Mouse (Mus musculus): ENCODE measurements around the gene Cldn5.

Cldn5 gene

GRCm38 (mm10) chr16:18776556-18777100 is at the start of gene Cldn5:
TSS of gene Cldn5 (plus strand) at chr16:18776847.
- ATAC-seq (ENCODE audit: insufficient number of reproducible peaks, low FRiP score, low TSS enrichment): no peak

DNA sequence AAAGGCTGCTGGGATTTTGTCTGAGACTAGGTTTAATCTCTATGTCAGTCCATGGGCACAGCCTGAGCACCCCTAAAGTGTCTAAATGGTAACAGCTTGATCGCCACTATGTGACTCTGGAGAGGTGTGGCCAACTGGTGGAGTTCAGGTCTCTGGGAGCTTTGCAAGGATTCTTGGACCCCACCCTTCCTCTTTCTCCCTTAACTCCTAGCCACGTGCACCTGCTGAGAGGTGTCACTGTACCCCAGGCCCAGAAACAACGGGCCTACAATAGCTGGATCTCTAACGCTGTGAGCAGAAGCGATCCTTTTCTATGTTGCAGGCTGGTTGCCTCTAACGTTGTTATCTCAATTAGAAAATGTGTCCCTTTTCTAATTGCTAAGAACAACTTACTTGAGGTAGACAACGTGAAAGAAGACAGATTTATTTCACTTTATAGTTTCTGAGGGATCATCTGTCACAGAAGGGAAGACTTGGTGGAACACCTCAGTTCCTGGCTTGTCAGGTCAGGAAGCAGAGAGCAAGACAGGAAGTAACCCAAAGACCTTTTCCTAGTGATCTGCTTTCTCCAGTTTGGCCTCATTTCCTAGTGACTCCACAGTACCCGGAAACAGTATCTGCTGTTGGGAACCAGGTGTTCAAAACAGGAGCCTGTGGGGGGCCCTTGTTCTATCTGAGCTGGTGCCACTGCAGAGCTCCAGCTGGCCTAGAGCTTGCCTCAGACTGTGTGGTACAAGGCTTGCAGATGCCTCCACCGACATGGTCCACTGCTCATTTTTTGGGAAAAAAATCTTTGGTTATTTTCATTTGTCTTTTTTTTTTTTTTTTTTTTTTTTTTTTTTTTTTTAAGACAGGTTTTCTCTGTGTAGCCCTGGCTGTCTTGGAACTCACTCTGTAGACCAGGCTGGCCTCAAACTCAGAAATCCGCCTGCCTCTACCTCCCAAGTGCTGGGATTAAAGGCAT is 48.8 kb upstream of the Cldn5 start:
- ATAC-seq (ENCODE audit: insufficient number of reproducible peaks, low FRiP score, low TSS enrichment): no peak

DNA sequence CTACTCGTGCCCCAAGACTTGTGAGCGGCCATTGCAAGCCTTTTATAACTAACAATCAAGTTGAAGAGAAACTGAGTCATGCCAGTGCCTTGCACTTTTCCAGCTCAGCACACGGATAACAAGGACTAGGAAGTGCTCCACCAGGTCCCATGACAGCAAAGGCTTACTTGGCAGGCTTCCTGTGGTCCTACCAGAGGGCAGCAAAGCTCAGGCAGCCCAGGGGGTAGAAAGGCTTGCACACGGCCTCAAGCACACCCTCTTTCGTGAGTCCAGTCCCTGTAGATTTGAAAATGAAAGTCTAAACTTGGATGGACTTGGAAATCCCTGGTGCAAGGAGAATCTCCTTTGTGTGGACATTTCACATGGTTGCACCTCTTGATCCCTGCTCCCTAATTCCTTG is 47.5 kb upstream of the Cldn5 start:
- no peak for ATAC-seq (ENCODE audit: insufficient number of reproducible peaks, low FRiP score, low TSS enrichment)

DNA sequence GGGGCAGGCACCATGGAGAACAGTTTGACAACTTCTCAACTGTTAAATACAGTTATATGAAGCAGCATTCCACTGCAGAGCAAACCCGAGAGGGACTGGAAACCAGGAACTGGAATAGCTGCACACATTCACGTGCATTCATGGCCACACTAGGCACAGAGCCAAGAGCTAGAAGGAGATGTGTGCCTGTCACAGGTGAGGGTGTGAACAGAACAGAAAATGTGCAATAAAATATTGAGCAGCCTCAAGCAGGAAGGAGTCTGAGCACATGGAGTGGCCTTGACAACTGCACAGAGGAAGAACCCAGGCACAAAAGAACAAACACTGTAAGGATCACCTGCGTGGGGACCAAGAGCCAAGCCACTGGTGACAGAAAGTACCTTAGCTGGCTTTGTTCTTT is 46.0 kb upstream of the Cldn5 start:
- ATAC-seq (ENCODE audit: insufficient number of reproducible peaks, low FRiP score, low TSS enrichment): no peak

DNA sequence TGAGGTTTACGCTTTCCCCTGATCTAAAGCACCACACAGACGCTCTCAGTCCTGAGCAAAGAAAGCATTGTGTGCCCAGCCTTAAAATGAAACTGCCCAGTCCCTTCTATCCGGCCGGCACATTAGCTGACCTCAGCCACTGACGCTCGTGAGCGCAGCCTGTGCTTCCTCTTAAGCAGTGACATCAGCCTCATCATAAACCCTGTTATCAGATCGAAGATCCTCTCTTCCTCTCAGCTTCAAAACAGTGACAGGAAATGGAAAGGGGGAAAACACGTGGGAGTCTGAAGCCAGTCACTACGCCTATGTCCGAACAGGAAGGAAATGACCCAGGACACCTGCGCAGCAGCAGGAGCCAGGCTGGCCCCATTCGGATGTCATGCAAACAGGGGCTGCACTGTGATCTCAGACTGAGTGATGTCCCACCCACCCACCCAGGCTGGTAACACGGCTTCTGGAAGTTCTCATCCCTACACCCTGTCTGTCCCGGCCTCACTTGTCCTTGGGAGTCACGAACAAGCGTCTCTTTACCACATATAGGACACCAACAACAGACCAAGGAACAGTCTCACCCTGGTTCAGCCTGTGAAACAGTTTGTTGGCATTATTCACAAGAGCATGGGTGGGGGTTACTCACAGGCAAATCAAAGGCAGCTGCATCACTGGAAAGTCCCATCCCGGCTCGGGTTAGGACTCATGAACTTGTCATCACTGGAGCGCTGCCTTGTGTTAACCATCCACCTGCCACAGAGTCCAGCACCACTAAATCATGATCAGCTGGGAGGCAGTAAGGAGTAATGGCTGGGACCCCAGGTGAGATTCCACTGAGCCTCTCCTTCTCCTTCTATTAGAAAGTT is 43.3 kb upstream of the Cldn5 start:
- no peak for ATAC-seq (ENCODE audit: insufficient number of reproducible peaks, low FRiP score, low TSS enrichment)

GRCm38 (mm10) chr16:18738303-18738702 is 38.3 kb upstream of the Cldn5 start:
- no peak for ATAC-seq (ENCODE audit: insufficient number of reproducible peaks, low FRiP score, low TSS enrichment)

- ATAC-seq (ENCODE audit: insufficient number of reproducible peaks, low FRiP score, low TSS enrichment): no peak
Observed at GRCm38 (mm10) chr16:18746268-18747122, 30.2 kb upstream of the Cldn5 start.

GRCm38 (mm10) chr16:18751101-18751500 is 25.5 kb upstream of the Cldn5 start:
- no peak for ATAC-seq (ENCODE audit: insufficient number of reproducible peaks, low FRiP score, low TSS enrichment)

DNA sequence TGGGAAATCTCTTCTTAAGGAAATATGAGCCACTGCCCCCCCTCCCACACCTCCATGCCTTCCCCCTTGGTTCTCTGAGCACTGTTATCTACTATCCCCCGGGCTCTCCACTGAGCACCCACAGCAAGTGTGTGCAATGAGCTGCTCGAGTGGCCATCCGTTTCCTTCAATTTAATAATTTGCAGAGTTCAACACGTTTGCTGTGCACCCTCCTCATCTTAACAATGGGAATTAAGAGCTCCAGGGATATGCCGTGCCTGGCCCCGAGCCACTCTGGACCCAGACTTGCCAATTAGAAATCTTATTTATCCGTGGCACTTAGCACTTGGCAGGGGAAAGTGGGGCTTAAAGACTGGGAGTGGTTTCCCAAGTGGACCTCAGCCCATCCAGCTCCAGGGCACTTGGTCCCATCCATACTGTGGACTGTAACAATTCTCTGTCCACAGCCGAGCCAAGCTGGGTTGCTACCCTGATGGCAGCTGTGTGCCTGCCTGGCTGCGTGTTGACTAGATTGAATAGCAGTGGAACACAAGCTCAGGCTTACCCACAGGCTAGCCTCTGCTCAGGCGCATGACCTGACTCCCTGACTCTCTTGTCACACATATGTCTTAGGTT is 24.7 kb upstream of the Cldn5 start:
- ATAC-seq (ENCODE audit: insufficient number of reproducible peaks, low FRiP score, low TSS enrichment): no peak

GRCm38 (mm10) chr16:18761734-18762133 is 14.9 kb upstream of the Cldn5 start:
- no peak for ATAC-seq (ENCODE audit: insufficient number of reproducible peaks, low FRiP score, low TSS enrichment)

DNA sequence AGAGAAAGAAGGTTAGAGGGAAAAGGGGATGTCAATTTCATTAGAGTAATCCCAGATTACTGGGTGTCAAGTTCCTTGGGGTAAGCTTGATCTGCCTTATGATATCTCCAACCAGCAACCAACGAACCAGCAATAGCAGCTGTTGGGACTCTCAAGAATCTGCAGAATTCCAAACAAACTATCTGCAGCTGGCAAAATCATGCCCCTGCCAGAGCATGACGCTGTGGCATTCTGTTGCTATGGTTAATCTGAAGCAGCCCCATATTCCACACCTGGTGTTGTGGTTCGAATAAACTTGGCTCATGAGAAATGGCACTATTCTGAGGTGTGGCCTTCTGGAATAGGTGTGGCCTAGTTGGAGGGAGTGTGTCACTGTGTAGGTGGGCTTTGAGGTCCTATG is 13.7 kb upstream of the Cldn5 start:
- ATAC-seq (ENCODE audit: insufficient number of reproducible peaks, low FRiP score, low TSS enrichment): no peak

GRCm38 (mm10) chr16:18766390-18766789 is 10.3 kb upstream of the Cldn5 start:
- no peak for ATAC-seq (ENCODE audit: insufficient number of reproducible peaks, low FRiP score, low TSS enrichment)

- ATAC-seq (ENCODE audit: insufficient number of reproducible peaks, low FRiP score, low TSS enrichment): no peak
Observed at GRCm38 (mm10) chr16:18769501-18769900, 7.1 kb upstream of the Cldn5 start.

GRCm38 (mm10) chr16:18773936-18774335 is 2.7 kb upstream of the Cldn5 start:
- ATAC-seq (ENCODE audit: insufficient number of reproducible peaks, low FRiP score, low TSS enrichment): no peak

DNA sequence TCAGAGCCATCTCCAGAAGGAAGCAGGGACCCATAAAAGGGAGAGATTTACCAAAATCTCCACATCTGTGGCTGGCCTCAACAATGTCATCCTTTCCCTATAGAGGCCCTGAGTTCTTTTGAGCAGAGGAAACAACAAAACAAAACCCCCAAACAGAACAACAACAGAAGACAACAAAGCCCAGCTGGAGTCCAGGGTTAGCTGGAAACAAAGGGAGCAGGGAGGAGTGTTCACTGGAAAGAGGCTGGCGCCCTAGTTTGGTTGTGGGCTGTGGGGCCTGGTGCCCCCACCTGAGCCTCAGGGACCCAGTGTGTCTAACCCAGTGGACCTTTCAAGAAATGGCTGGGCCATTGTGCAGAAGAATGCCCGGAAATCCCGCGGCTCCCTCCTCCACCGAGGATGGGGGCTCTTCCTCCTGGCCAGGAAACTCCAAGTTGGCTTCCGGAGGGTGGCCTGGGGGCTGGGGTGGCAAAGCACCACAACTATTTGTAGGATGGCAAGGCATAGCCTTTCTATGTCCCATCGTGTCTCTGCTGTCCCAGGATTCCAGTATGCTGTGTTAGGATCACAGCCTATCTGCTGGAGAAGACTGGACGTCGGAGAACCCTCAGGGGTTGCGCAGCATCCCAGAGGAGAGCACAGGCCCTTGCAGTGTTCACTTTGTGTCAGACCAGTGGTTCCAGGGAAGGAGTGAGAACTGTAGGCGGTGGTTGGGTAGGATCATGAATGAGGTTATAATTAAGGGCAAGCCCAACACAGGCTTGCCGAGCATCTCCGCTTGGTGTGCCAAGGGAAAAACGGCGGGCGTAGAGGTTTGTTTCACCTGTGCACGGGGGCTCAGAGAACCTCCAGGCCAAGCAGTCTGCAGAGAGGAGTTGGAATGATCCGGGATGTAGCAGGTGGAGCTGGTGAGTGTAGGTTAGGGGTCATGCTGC is 759 bp upstream of the Cldn5 start:
- ATAC-seq (ENCODE audit: insufficient number of reproducible peaks, low FRiP score, low TSS enrichment): no peak

- no peak for ATAC-seq (ENCODE audit: insufficient number of reproducible peaks, low FRiP score, low TSS enrichment)
Observed at GRCm38 (mm10) chr16:18777101-18778080, 744 bp downstream of the Cldn5 start.

- ATAC-seq (ENCODE audit: insufficient number of reproducible peaks, low FRiP score, low TSS enrichment): no peak
Observed at GRCm38 (mm10) chr16:18778461-18778860, 1.8 kb downstream of the Cldn5 start.
